Mouse (Mus musculus) stomach, embryonic 15.5 days (tissue): ENCODE results near the gene Sncg. TPM values are rescaled to one million over a fixed set of nuclear protein-coding genes. Genes with fewer than 3 reads are reported as not detected.

Source experiments
- ATAC-seq: fragments of 200-750 bp; cut with Nextera tagmentation; 2 replicates; pipeline ENCODE4 v1.8.0; 2017; ENCODE audit warnings: low read depth, moderate number of reproducible peaks, moderate TSS enrichment; ENCODE audit not compliant: insufficient read depth, low FRiP score
- H3K27ac ChIP-seq: fragments of 300-500 bp; sonication (generic); 2 replicates; pipeline ENCODE4 v1.5.1; 2015; ENCODE audit warnings: mild to moderate bottlenecking, inconsistent platforms
- H3K27me3 ChIP-seq: fragments of 300-500 bp; sonication (generic); replicated peaks from 2 replicates; pipeline ENCODE4 v1.6.1; 2015; ENCODE audit warnings: inconsistent platforms
- H3K36me3 ChIP-seq: fragments of 300-500 bp; sonication (generic); 2 replicates; pipeline ENCODE4 v1.6.1; 2015; ENCODE audit warnings: inconsistent platforms
- H3K4me1 ChIP-seq: fragments of 300-500 bp; sonication (generic); 2 replicates; pipeline ENCODE4 v1.6.1; 2015; ENCODE audit warnings: inconsistent platforms
- H3K4me2 ChIP-seq: fragments of 300-500 bp; sonication (generic); 2 replicates; pipeline ENCODE4 v1.6.1; 2015; ENCODE audit warnings: mild to moderate bottlenecking, inconsistent platforms
- H3K4me3 ChIP-seq: fragments of 300-500 bp; sonication (generic); replicated peaks from 2 replicates; pipeline ENCODE4 v1.5.1; 2015; ENCODE audit warnings: inconsistent platforms
- H3K9ac ChIP-seq: fragments of 300-500 bp; sonication (generic); 2 replicates; pipeline ENCODE4 v1.6.1; 2015; ENCODE audit warnings: inconsistent platforms
- H3K9me3 ChIP-seq: fragments of 300-500 bp; sonication (generic); 2 replicates; pipeline ENCODE4 v1.6.1; 2016; ENCODE audit warnings: inconsistent platforms
- WGBS: fragments of 180-500 bp; shearing (Covaris S2); methylation state at CpG from one replicate; pipeline ENCODE4 v1.1.7; 2015; 5-methylcytosine and 5-hydroxymethylcytosine counted together
- polyA plus RNA-seq: library from polyadenylated mRNA; unstranded; fragments of >200 nt; fragmentation: Nextera tagmentation; extraction: Ambion mirVana; gene quantifications from 2 replicates; pipeline ENCODE4 v1.2.1, GENCODE M21; 2015

Sncg gene
- polyA plus RNA-seq, 1 experiment from 2014 or later, result 32.7 TPM

GRCm38 (mm10) chr14:34397871-34398270, 23.3 kb upstream of the Sncg start:
- H3K27me3 ChIP-seq, result no peaks in the 10 kb centered on the region
- H3K4me1 ChIP-seq, result no peaks in the 10 kb centered on the region
- H3K9me3 ChIP-seq, result no peaks in the 10 kb centered on the region
- WGBS, result 81% methylated on average over 5 of the region's 5 CpGs
- H3K36me3 ChIP-seq, result peaks cover 11% of the 10 kb centered on the region; the same call in 1 of the 2 replicates
- no peak overlapping the region for H3K27ac ChIP-seq
- no peak overlapping the region for H3K4me3 ChIP-seq
- no peak for ATAC-seq
- H3K4me2 ChIP-seq, result no peak overlapping the region
- no peak overlapping the region for H3K9ac ChIP-seq

GRCm38 (mm10) chr14:34393295-34393694, 18.7 kb upstream of the Sncg start:
- H3K36me3 ChIP-seq, result no peaks in the 10 kb centered on the region
- ATAC-seq, result no peak
- 71% methylated on average over 4 of the region's 4 CpGs for WGBS

GRCm38 (mm10) chr14:34382921-34383704, 8.5 kb upstream of the Sncg start:
- Histone ChIP-seq H3K9me3 (no peaks in the 10 kb centered on the region), H3K27ac (no peak overlapping the region), H3K4me3 (no peak overlapping the region), H3K4me1 (peaks cover 10% of the 10 kb centered on the region), H3K27me3 (no peaks in the 10 kb centered on the region), H3K4me2 (no peak overlapping the region), H3K36me3 (no peaks in the 10 kb centered on the region), H3K9ac (no peak overlapping the region)
- ATAC-seq, result no peak
- 94% methylated on average over 9 of the region's 9 CpGs for WGBS

More at GRCm38 (mm10) chr14:34393295-34393694, 18.7 kb upstream of the Sncg start:
- Histone ChIP-seq H3K9me3 (no peaks in the 10 kb centered on the region), H3K9ac (no peak overlapping the region), H3K27me3 (no peaks in the 10 kb centered on the region), H3K4me2 (no peak overlapping the region), H3K4me1 (no peaks in the 10 kb centered on the region), H3K4me3 (no peak overlapping the region), H3K27ac (no peak overlapping the region)

GRCm38 (mm10) chr14:34378560-34379331, 4.2 kb upstream of the Sncg start:
- 31% methylated on average over 11 of the region's 11 CpGs for WGBS
- H3K4me3 ChIP-seq, result no peak overlapping the region
- no peaks in the 10 kb centered on the region for H3K36me3 ChIP-seq
- no peaks in the 10 kb centered on the region for H3K9me3 ChIP-seq
- H3K27me3 ChIP-seq, result no peaks in the 10 kb centered on the region
- H3K9ac ChIP-seq, result no peak overlapping the region
- H3K4me1 ChIP-seq, result peaks cover 24% of the 10 kb centered on the region
- H3K4me2 ChIP-seq, result peak overlapping the region; percentile 16; the same call in 1 of the 2 replicates
- ATAC-seq, result 0 out of 2 replicates have a peak, but pooled peaks have one; percentile 16
- H3K27ac ChIP-seq, result peak overlapping the region; percentile 69

- H3K27ac ChIP-seq, result no peak overlapping the region
- 0 out of 2 replicates have a peak overlapping the region, but pooled peaks have one; percentile 5 for H3K4me2 ChIP-seq
- WGBS, result 75% methylated on average over 4 of the region's 4 CpGs
- no peak overlapping the region for H3K9ac ChIP-seq
- H3K27me3 ChIP-seq, result no peaks in the 10 kb centered on the region
- peaks cover 25% of the 10 kb centered on the region for H3K4me1 ChIP-seq
- no peak overlapping the region for H3K4me3 ChIP-seq
- no peaks in the 10 kb centered on the region for H3K9me3 ChIP-seq
- ATAC-seq, result no peak
- H3K36me3 ChIP-seq, result no peaks in the 10 kb centered on the region
Measured at GRCm38 (mm10) chr14:34377121-34377520, 2.5 kb upstream of the Sncg start.

- H3K36me3 ChIP-seq, result no peaks in the 10 kb centered on the region
- no peaks in the 10 kb centered on the region for H3K27me3 ChIP-seq
- WGBS, result 88% methylated on average over 5 of the region's 5 CpGs
- H3K4me3 ChIP-seq, result peak overlapping the region; percentile 13; the same call in 1 of the 2 replicates
- no peak overlapping the region for H3K9ac ChIP-seq
- H3K4me2 ChIP-seq, result peak overlapping the region; percentile 10; the same call in 1 of the 2 replicates
- no peak for ATAC-seq
- H3K27ac ChIP-seq, result no peak overlapping the region
- peaks cover 25% of the 10 kb centered on the region for H3K4me1 ChIP-seq
- H3K9me3 ChIP-seq, result no peaks in the 10 kb centered on the region
Measured at GRCm38 (mm10) chr14:34375941-34376340, 1.4 kb upstream of the Sncg start.

GRCm38 (mm10) chr14:34375415-34375904, 871 bp upstream of the Sncg start, which contains the start of gene Mmrn2:
Mmrn2 (plus strand) TSS chr14:34375465.
- Histone ChIP-seq H3K27me3 (no peaks in the 10 kb centered on the region), H3K9me3 (no peaks in the 10 kb centered on the region), H3K36me3 (no peaks in the 10 kb centered on the region), H3K4me2 (peak within 1 kb of the TSS; percentile 13), H3K27ac (no peak within 1 kb of the TSS), H3K4me1 (peaks cover 25% of the 10 kb centered on the region), H3K9ac (no peak within 1 kb of the TSS), H3K4me3 (peak within 1 kb of the TSS; percentile 13; the same call in 1 of the 2 replicates)
- 77% methylated on average over 13 of the region's 13 CpGs for WGBS
- ATAC-seq, result no peak

GRCm38 (mm10) chr14:34373581-34373980, 1.0 kb downstream of the Sncg start:
- Histone ChIP-seq H3K27ac (no peak overlapping the region), H3K27me3 (no peaks in the 10 kb centered on the region), H3K4me2 (no peak overlapping the region), H3K9ac (no peak overlapping the region), H3K4me1 (peaks cover 20% of the 10 kb centered on the region), H3K4me3 (no peak overlapping the region), H3K36me3 (no peaks in the 10 kb centered on the region), H3K9me3 (no peaks in the 10 kb centered on the region)
- ATAC-seq, result no peak
- WGBS, result 88% methylated on average over 6 of the region's 6 CpGs

DNA sequence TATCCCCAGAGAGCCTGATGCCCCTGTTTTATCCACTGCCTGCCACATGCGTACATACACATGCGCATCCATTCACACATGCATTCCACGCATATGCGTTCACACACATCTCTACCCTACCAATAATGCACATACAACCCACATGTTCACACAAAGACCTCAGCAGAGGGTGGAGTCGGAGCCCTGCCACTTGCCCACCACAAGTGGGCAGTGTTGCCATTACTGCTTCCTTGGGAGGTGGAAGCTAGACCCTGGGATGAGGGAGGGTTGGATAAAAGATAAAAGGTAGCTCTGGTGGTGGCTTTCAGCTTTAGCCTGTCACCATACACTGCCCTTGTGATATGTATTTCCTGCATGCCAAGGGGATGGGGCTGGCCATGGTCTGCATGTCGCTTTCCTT, 1.9 kb downstream of the Sncg start:
- Histone ChIP-seq H3K4me2 (no peak overlapping the region), H3K9ac (no peak overlapping the region), H3K27ac (no peak overlapping the region), H3K4me3 (no peak overlapping the region), H3K36me3 (no peaks in the 10 kb centered on the region), H3K4me1 (peaks cover 13% of the 10 kb centered on the region), H3K27me3 (no peaks in the 10 kb centered on the region), H3K9me3 (no peaks in the 10 kb centered on the region)
- no peak for ATAC-seq
- 87% methylated on average over 6 of the region's 6 CpGs for WGBS

GRCm38 (mm10) chr14:34371763-34372162, 2.8 kb downstream of the Sncg start:
- H3K27me3 ChIP-seq, result no peaks in the 10 kb centered on the region
- H3K9me3 ChIP-seq, result no peaks in the 10 kb centered on the region
- 80% methylated on average over 2 of the region's 2 CpGs for WGBS
- ATAC-seq, result no peak
- peaks cover 13% of the 10 kb centered on the region for H3K4me1 ChIP-seq
- H3K9ac ChIP-seq, result no peak overlapping the region
- H3K36me3 ChIP-seq, result no peaks in the 10 kb centered on the region
- H3K4me2 ChIP-seq, result no peak overlapping the region
- no peak overlapping the region for H3K27ac ChIP-seq
- H3K4me3 ChIP-seq, result no peak overlapping the region

- 84% methylated on average over 3 of the region's 3 CpGs for WGBS
- ATAC-seq, result no peak
- no peak overlapping the region for H3K9ac ChIP-seq
- H3K9me3 ChIP-seq, result no peaks in the 10 kb centered on the region
- H3K27ac ChIP-seq, result no peak overlapping the region
- no peak overlapping the region for H3K4me2 ChIP-seq
- H3K36me3 ChIP-seq, result no peaks in the 10 kb centered on the region
- no peaks in the 10 kb centered on the region for H3K27me3 ChIP-seq
- peaks cover 13% of the 10 kb centered on the region for H3K4me1 ChIP-seq
- no peak overlapping the region for H3K4me3 ChIP-seq
Measured at GRCm38 (mm10) chr14:34370921-34371320, 3.7 kb downstream of the Sncg start.

- Histone ChIP-seq H3K27ac (no peak overlapping the region), H3K4me3 (no peak overlapping the region), H3K4me2 (no peak overlapping the region), H3K36me3 (no peaks in the 10 kb centered on the region), H3K9ac (no peak overlapping the region), H3K27me3 (no peaks in the 10 kb centered on the region), H3K9me3 (no peaks in the 10 kb centered on the region), H3K4me1 (peaks cover 13% of the 10 kb centered on the region)
- WGBS, result 72% methylated on average over 3 of the region's 3 CpGs
- no peak for ATAC-seq
Measured at GRCm38 (mm10) chr14:34370203-34370602, 4.4 kb downstream of the Sncg start.
